Mouse (Mus musculus) brain, embryonic 18.5 days (tissue): Measurements from ENCODE around the gene Rtp2.

Source experiments
- DNase-seq: peaks from one replicate; pipeline ENCODE4 v3.0.0-alpha.2; 2012; ENCODE audit warnings: low read depth, low spot score

The Rtp2 gene

DNA sequence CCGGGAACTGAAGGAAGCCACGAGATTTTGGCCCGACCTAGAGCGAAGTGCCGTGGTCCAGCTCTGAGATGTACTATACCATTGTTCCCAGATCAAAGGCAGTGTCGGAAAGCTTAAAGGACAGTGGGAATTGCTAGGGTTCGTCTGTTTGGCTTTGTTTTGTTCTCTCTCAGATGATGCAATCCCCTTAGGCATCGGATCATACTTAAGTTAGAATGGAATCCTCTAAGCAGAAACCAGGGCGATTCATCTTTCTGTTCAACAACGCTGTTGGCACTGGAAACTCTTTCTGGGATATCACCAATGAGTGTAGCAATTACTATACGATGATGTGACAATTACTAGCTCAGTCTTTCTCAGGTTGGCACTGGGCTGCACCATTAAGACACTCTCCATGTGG lies at the start of gene Rtp2:
TSS of gene Rtp2 (minus strand) at position 101 of the 400 bp plus-strand sequence.
- no peak for DNase-seq

DNA sequence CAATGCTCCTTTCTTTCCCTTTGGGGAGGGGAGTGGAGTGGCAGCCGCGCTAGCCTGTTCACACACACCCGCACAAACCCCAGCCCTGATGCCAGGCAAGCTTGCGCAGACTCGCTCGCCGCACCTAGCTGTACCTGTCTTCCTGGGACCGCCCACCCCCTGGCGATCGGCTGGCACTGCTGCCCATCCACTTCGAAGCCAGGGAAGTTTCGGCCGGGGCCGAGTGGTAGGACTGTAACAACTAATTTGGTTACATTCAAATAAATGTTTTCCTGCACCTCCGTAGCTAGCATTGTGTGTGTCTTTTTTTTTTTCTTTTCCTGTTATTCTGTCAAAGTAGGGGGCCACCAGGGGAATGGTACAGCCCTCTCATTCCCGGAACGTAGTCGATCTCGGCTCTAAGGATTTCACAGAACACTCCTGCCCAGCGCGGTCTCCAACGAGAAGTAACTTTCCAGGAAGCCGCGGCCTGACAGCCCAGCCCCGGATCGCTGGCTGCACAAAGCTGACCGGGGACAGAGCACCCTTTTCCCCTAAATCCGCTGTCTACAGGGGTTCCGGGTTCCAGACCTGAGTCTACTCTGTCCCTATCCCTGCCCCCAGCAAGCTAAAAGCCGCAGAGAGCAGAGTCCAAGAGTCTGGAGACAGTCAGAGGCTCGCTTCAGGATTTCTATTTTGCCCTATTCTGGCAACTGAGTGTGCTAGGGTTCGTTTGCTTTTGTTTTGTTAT lies 49.0 kb upstream of the Rtp2 start:
- no peak for DNase-seq

DNA sequence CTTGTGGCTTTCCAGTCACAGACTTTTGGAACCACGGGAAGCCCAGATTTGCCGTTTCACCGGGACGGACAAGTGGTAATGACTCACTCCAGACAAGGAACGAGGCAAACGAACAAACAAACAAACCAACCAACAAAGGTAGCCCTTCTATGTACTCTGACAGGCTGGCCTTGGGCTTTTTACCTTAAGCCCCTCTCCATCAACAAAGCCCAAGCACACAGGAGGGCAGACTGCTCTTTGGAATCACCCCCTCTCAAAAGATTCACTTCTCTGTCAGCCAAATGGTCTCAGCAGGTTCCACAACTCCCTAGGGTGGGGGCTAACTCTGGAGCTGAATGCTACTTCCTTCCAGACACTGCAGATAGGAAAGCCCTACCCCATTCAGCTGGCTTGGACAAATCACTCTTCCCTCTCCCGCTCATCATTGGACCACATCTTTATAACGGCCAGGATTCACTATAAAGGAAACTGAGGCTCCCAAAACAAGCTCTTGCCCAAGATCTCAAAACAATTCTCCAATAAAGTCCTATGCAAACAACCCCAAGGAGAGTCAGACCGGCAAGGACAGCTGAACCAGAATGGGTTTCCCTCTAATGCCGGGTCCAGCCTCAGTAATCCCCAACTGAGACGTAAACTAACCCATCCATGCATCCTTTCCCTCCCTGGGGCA lies 48.1 kb upstream of the Rtp2 start:
- no peak for DNase-seq

DNA sequence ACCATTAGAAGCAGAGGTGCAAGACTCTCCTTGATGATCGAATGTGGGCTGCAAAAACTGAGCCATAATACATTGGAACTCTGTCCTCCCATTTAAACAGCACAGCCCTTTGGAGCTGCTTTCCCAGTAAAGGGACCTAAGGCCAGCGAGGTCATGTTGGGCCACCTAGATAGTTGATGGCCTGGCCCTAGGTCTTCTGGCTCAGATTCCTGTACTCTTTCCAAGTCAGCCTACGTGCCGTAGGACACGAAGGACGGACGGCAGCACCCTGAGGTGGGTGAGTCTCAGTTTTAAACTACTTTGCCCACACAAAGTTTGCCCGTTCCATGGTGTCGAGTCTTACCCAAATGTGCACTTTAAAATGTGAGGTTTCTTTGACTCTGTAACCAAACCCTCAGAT lies 47.3 kb upstream of the Rtp2 start:
- DNase-seq = no peak

DNA sequence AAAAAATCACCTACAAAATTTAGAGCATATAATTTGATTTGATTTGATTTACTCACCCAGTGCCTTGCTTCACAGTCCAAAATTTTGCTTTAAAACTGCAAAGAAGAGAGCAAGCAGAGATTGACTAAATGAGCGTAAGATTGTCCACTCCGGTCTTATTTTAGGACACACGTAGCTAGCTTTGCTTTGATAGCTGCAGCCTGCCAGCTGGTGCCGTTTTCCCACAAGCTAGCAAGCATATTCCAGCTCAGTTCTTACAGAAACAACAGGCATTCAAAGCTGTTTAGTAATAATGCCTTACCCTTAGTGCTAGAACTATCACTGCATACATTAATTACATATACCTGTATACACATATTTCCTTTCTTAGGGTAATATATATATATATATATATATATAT lies 46.3 kb upstream of the Rtp2 start:
- DNase-seq = no peak

DNA sequence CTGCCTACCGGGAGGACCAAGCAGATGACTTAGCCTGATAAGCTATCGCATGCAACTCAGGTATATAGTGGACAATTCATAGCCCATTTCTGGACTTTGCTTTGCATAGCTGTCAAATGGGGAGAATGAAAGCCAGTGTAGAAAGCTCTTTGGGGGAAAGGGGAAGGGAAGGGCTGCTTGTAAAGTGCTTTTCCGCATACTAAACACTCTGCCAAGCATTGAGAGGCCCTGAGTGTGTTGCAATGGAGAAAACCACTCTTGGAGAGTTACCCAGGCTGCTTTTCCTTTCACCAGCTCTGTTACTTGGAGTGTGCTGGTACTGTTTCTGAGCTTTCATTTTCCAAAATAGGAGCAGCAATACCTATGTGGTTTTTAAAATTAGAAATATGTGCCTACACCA lies 45.5 kb upstream of the Rtp2 start:
- DNase-seq = no peak

DNA sequence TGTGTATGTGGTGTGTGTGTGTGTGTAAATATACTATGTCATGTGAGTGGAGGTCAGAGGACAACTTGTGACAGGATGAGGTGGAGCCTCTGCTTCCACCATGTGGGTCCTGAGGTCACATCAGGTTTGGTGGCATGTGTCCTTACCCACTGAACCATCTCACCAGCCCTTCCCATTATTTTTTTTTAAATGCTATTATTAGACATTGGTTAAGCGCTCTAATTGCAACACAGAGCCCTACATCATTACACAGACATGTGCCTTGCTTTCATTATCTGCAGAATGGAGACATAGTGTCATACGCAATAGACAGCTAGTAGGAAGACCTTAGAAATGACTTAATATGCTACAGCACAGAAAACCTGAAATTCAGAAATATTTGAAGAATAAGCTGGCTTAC lies 44.0 kb upstream of the Rtp2 start:
- no peak for DNase-seq

DNA sequence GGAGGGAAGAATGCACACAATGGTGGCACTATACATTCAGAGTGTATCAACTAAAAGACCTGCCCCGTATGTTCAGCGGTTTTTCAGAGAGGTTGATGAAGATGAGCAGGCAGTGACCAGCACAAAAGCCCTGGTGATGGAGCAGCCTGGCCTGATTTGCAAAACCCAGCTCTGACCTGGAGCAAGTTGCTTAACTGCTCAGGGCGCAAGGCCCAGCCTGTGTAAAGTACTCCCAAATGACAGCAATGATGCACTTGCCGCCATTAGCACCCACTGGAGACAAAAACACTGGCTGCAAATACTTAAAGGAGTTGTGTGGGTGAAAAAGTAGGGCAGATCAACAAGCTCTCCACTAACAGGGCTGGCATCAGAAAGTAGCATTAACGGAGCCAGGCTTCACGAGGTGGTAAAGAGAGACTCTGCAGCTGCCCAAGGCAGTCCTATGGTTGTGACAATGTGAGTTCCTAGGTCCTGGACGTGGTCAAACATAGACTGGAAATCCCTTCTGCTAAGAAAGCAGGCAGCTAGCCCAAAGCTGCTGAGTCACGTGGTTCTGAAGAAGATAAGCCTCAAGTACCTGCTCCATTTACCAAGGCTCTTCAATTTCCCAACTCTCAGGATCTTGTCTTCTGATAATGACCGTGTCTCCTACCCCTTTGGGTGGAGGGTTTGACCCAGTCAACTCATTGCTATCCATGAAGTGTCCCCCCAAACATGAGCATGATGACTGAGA lies 41.6 kb upstream of the Rtp2 start:
- DNase-seq = no peak

DNA sequence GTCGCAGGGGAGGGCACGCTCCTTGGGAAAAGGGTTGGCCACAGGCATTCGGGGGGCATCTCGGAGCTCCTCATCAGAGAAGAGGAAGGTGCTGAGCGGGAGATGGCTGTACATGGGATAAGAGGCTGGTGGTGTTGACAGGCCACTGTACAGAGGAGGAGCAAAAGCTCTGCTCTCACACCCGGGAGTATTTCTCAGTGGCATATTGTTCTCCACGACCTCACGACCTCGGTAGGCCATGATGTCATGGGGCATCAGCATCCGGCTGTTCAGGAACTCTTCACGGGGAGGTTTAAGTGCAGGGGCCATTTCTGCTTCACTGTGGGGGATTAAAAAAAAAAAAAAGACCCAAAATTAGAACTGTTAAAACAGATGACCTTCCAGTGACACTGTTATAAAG lies 40.7 kb upstream of the Rtp2 start:
- no peak for DNase-seq

DNA sequence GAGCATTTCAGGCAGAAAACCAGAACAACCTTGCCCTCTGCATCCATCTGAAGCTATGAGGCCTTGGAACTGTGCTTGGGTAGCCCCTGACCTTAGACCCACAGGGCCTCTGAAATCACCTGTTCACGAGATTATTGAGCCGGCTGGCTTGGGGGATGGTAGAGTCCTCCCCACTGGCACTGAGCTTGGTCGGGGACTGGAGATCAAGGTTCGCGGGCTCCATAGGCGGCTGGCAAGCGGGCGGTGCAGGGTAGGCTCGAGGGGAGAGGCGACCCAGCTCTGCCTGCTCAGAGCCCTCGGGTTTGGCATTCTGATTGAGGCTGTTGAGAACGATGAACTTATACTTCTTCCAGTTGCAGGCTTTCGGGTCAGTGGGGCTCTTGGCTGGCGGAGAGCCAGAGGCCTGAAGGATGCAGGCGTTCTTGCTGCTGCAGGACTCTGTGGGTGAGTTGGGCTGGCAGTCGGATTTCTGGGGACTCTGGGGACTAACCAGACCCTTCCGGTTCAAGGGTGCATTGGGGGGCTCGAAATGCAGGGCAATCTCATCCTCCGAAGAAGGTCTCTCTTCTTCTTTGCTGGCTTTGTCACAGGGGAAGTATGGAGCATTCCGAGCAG lies 40.0 kb upstream of the Rtp2 start:
- DNase-seq = no peak

DNA sequence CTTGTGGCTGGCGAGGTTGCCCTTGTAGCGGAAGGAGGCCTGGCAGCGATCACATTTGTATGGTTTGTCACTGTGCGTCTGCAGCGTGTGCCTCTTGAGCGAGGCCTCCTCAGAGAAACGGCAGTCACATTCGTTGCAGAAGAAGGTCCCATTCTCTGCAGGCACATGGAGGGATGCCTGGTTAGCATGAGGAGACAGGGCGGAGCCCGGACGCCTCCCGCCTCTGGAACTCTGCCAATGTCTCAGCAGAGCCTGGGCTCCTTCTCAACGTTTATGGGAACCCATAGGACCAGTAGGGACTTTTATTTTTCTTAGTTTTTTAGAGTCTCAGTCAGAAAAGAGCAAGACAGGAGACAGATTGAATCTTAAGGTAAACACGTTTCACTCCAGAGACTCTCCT lies 37.7 kb upstream of the Rtp2 start:
- DNase-seq = no peak

DNA sequence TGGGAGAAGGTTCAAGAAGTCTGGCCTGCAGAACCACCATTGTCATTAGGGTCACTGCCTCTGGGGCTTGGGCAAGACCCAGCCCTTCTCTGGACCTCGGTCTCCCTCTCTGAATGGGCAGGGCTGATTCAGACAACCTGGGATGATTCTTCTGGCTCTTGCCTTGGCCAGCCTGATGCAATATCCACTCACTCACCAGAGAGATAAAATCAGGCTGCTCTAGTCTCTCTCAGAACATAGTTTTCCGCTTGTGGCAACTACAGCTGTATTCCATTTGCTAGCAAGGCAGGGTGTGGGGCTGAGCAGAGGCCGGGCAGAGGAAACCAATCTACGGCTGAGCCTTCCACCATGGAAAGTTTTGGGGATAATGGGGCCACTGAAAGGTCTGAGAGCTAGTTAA lies 36.7 kb upstream of the Rtp2 start:
- DNase-seq = no peak

DNA sequence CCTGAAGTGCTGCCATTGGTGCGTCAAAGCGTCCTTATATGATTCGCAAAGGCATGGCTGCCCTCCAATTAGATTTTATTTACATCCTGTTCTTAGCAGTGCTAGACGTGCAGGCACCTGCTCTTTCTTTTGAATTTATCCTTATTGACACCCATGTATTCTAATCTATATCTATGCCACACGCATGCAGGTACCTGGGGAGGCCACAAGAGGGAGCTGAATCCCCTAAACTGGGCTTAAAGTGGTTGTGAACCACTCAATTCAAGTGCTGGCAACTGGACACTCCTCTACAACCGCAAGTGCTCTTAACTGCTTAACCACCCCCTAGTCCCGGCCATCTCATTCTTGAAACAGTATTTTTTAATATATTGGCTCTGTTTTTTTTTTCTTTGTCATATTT lies 35.1 kb upstream of the Rtp2 start:
- no peak for DNase-seq

DNA sequence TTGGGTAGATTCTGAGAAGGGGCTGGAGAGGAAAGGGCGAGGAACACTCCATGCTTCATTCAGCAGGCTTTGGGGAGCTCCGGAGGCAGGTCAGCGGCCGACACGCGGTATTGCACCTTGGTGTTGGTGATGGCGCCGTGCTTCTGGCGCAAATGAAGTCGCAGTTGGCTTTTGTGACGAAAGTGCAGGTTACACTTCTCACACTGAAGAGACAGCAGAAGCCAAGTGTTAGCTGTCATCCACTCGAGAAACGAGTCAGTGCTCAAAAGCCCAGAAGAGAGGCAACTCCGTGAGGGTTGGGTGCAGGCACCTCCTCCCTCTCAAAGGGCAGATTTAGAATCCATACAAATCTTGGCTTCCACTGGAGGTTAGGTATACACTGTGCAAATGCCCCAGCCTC lies 33.9 kb upstream of the Rtp2 start:
- no peak for DNase-seq

DNA sequence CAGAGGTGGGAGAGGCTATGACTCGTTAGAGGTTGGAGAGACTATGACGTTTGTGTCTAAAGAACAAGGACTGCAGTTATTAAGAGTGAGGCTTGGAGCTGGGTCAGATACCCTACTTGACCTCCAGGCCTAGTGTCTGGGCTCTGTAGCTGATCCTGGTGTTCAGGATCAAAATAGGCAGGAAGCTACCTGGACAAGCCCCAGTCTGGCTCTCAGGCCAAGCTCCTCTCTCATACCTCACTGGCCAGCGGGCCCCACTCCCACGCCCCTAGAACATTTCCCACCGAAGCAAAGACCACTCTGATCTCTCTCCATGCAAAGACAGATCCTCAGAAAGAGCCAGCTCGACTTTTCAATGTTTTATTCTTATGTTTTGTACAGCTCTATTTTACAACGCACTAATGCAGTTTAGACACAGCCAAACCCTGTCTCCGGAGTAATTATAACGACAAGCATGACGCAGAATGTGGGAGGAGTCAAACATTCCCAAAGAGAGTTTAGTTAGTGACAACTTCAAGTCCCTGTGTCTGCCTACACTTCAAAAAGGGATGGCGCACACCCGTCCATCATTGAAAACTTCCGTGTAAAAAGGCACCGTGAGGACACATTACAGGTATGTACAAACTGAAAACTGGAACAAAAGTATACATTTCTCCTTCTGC lies 32.6 kb upstream of the Rtp2 start:
- no peak for DNase-seq

DNA sequence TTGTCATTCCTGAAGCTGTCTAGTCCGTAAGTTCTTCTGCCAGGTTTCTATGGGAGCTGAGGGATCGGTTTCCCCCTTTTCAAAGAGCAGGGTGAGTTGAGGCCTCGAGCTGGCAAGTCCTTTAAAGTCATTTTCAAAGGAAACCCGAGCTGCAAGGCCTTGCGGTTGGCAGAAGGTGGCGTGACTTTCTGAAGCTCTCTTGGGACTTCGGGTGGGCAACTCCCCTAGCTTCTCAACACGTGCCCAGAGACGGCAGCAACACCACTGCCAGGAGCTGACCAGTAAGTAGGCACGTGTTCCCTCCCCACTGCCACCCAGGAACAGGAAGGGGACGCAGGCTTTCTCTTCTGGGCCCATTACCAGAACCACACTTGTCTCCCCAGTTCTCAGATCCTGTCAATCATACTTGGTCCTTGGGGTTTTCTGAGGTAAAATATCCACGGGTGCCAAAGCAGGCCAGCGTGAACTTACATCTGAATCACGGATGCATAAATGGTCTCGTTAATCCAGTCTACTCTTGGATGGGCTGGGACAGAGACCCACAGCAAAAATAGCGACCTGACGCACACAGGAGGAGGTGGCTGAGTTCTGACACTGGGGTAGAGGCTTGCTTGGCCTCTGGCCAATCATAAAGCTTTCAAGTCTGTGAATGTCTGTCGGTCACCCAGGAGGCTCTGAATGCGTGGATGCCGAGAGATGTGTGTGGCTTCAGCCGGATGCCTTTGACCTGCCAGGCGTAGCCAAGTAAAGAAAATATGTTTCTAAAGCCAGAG lies 31.9 kb upstream of the Rtp2 start:
- DNase-seq = no peak

DNA sequence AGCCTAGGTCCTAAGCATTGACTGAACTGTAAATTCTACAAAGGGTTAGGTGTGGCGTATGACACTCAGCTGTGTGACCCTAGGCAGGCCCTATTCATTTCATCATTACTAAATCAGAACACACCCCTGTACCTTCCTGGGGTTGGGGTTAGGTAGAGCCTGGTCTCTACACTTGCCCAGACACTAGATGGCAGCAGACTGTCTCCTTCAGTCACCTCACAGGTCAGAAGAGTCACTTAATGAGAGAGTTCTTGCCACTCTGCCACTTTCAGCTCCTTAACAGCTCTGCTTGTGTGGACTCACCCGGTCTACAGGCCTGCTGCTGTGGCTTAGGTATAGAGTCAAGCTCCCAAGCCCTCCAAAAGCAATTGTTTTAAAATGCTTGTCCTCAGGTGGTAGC lies 30.2 kb upstream of the Rtp2 start:
- DNase-seq = no peak

DNA sequence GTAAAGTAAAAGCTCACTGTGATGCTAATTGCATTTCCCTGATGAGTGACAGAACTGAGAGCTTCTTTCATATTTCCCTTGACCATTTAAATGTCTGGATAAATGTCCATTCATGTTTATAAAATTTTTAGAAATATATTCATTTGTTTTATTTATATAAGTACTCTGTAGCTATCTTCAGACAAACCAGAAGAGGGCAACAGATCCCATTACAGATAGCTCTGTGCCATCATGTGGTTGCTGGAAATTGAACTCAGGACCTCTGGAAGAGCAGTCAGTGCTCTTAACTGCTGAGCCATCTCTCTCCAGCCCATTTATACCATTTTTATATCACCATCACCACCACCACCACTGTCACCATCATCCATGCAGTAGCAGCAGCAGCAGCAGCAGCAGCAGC lies 26.7 kb upstream of the Rtp2 start:
- DNase-seq = no peak

DNA sequence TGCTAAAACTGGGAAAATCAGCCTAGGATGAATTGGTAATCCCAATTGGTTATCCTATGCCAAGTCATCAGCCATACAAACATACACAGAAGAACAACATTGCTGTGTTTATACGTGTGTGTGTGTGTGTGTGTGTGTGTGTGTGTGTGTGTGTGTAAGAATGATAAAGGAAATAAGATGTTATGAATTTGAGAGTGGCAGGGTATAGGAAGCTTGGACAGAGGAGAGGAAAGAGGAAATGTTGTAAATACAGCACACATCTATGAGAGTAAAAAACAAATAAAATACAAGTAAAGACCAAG lies 21.7 kb upstream of the Rtp2 start:
- DNase-seq = no peak

DNA sequence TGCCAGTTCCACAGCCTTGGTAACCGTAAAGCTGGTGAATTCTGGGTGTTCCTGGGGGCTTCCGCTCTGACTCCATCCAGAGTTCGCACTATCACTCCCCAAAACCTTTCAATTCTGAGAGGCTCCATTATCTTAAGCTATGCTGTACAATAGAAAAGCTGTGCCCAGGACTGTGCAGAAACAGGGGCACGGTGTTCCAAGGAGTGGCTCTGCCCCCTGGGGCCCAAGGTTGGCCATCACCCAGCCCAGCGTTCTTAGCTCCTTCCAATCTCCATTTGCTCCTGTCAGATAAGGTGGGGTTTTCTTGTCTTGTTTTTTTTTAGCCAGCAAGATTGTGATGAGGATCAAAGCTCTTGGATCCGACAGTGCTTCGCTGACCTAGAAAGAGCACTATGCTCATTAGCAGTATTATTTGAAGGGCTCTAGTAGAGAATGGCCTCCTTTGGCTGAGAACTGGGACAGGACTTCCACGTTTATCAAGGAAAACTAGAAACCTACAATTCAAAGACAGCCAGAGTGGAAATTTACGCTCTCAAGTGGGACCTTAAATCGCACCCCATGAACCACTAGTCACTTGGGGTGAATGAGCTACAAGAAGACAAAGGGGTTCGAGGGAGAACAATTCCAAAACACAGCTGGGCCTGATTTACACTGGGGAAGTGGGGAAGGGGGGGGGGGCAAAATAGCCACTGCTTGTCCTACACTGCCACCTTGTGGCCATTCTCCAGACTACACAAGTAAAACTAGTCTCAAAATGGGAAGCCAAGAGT lies 21.2 kb upstream of the Rtp2 start:
- no peak for DNase-seq
